Mouse (Mus musculus): Measurements from ENCODE around the gene Inha. TPM values are rescaled to one million over a fixed set of nuclear protein-coding genes. Genes with fewer than 3 reads are reported as not detected.

Inha gene
- total RNA-seq, 2 experiments from 2014 or later, result 42.4 to 42.8 TPM

DNA sequence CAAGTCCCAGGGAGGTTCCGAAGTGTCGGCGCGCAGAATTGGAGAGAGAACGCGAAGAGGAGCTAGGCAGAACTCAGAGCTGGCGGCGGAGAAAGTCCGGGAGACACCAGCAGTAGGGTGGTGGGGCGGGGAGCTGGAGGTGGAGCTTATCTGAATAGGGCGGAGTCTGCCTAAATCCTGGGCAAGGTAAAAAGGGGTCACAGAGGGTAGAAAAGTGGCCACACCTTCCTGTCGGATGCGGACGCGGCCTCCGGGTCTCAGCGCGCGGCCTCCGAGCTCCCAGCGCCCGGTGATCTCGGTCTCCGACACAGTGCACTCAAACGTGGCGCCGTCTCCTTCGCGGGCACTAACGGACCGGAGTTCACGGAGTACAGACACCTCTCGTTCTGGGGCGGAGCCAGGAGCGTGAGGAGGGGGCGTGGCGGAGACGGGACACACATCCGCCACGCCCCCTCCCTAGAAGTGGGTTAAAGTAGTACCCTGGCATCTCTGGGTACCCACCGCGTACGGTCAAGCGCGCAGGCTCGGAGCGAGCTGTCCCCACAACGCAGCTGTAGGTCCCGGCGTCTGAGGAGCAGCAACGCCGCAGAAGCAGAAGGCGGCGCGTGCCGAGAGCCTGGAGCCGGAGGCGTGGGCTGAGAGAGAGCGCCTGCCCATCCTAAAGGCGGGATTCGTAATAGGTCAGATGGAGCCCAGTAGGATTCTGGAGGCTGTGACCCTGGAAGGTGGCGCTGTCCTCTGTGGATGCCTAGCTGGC is 19.3 kb upstream of the Inha start:
- DNase-seq, result peak; percentile 76
- intact Hi-C loops (cut with DNase I), result no loop called here

DNA sequence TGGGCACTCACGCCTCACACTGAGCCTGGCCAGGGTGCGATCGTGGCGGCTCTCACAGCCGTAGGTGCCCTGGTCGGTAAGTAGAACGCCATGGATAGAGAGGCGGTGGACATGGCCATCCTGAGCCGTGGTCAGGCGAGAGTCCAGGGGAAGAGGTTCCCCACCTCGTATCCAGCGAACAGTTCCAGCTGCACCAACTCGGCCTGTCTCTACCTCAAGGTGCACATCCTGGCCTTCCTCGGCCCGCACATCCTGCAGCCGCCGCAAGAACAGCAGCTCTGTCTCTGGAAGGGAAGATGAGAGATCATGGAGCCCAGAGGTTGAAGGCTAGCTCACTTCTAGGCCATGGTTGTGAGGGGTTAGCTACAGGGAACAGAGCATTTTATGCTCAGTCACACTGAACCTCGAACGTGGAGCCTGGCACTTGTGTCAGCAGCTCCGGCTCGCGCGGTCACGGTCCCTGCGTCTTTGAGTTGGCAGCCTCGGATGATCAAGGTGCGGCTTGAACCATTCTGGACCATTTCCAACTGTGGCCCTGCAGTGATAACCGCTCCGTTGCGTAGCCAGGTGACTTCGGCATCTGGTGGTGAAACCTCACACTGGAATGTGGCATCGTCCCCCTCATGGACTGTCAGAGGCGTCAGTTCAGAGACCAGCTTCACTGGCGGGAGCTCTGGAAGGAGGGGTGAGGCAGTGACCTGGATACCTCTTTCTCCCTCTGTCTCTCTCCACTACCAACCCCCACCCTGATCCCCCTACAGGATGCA is 15.9 kb upstream of the Inha start:
- intact Hi-C loops (cut with DNase I), result no loop called here
- DNase-seq, result no peak

DNA sequence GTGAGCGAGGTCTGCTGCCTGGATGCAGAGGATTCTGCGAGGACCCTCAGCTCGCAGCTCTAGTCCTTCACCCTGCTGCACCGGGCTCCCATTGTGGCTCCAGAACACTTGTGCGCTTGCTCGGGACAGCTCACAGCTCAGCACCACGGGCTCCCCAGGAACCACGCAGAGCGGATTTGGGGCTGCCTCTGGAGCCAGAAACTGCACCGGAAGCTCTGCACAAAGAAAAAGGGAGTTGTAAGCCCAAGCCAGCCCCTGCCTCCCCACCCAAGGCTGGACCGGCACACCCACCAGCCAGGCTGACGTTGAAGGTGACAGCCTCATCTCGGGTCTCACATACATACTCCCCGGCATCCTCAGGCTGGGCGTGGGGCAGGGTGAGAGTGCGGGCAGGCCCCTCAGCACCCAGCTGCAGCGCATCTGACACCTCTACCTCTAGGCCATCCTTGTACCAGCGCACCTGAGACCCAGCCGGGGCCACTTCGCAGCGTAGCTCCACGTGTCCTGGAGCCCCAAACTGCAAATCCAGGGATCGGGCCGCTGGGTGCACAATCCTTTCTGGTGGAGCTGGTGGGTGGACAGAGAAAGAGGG is 14.2 kb upstream of the Inha start:
- no peak for DNase-seq
- intact Hi-C loops (cut with DNase I), result no loop called here

DNA sequence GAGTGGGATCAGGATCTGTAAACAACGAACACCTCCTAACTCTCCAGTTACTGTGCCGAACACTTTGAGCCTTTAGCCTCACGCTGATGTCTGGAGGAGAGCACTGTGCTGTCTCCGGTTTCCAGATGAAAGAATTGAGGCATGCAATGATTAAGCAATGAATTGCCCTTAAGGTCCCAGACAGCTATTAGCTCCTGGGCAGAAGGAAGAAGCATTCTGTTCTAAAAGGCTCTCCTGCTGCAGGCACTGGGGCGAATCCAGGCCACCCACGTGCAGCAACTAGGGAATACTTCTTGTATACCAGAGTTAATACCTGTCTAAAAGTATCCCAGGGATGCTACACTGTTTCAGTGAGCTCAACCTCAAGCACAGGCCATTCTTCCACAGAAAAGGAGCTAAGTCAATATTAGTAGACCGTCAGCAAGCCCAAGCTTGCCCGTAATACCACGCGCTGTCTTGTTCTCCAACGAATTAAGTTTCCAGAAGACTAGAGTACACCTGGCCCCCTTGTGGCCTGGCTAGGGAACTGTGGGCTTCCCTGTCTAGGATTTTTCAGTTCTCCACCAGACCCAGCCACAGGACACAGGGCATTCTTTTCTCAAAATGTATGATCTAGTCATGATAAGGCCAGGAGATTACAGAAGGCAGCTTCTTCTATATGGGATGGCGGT is 11.9 kb upstream of the Inha start:
- peak; percentile 51 for DNase-seq
- intact Hi-C loops (cut with DNase I), result no loop called here

DNA sequence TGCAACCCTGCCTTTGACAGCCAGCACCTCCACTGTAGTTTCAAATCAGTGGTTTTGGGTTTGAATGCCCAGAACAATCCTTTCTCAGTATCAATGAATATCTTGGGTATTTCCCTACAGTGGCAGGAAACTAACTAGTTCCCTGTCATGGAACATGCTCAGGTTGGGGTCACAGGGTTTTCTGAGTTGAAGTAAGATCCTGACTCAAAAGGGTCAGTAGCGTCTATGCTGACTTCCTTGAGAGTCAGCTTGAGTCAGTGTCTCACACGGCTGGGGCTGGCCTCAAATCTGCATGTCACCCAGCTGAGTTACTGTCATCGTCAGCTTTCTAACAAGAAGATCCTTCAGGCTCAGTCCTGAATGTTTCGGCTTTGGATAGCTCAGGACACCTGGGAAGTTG is 8.0 kb upstream of the Inha start:
- no peak for DNase-seq
- intact Hi-C loops (cut with DNase I), result no loop called here

DNA sequence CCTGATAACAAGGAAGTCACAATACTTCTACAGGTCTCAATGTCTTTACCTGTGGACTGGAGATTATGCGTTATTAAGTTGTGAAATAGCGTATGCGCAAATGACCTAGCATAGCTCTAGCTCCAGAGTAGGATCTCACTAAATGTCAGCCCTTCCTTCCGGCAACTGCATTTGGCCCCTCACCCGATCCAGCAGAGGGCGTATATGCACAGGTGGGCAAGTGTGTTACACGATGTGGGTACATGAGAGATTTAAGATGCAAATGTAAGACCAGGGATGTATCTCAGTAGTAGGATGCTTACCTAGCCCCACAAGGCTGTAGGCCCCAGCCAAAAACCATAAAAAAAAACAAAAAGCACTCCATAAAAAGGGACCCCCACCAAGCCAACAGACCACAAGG is 7.4 kb upstream of the Inha start:
- DNase-seq, result no peak
- intact Hi-C loops (cut with DNase I), result no loop called here

DNA sequence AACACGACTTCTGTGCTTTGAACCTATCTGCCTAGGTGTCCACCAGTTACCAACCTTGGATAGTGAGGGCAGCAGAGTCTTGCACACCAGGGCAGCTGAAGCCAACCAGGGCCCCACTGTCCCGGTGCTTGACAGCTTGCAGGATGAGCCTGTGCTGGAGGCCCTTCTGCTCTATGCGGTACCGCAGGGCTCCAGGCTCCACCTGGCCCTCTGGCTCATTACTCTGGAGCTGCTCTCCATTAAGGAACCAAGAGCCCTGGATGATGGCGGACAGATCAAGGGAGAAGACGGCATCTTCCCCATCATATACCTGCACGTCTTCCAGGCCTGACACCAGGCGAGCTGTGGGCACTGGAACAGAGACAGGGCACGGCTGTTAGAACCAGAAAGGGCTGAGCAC is 5.0 kb upstream of the Inha start:
- no peak for DNase-seq

DNA sequence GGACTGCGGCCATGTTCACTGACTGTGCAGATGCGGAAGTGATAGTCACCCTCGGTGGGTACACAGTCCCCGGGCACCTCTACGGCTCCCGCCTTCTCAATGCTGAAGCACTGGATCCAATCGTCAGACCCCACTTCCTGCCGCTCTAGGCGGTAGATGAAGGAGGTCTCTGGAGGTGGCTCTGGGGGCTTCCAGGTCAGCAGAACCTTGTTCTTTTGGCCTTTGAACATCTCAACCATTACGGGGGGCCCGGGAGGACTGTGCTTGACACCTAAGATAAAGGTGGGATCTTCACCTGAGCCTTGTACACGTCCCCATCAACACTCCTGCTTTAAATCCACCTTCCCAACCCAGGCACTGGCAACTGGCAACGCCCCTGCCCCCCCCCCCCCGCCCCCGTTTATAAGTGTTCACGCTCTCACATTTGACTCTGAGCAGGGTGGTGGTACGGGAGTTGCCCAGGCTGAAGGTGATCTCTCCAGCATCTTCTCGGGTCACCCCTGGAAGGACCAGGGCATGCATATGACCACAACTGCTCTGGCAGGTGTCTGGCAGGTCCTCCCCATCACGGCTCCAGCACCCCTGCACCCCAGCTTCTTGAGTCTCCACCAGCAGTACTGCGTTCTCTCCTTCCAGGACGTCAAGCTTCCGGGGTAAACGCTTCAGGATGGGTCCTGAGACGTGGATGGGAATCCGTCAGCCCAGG is 3.8 kb upstream of the Inha start:
- no peak for DNase-seq
- intact Hi-C loops (cut with DNase I), result loop anchor here (10.0 kb wide), 1 partner anchor 52 kb away; no protein-coding TSS in a partner anchor

More for the DNA sequence above, 5.0 kb upstream of the Inha start:
- intact Hi-C loops (cut with DNase I), result loop anchor here (10.0 kb wide), 1 partner anchor 53 kb away; no protein-coding TSS in a partner anchor

DNA sequence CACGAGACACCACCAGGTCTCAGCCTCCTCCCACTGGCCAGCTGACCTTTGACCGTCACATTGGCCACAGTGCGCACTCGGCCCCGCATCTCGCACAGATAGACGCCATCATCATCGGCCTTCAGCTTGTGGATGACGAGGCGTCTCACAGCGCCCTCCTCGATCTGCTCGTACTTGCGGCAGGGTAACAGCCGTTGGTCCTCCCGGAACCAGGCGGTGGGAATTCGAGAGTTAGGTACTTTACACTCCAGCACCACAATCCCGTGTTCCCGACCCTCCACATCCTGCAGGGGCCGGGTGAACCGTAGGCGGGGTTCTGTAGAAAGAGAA is 3.3 kb upstream of the Inha start:
- intact Hi-C loops (cut with DNase I), result loop anchor here (10.0 kb wide), 1 partner anchor 51 kb away; no protein-coding TSS in a partner anchor
- DNase-seq, result no peak

DNA sequence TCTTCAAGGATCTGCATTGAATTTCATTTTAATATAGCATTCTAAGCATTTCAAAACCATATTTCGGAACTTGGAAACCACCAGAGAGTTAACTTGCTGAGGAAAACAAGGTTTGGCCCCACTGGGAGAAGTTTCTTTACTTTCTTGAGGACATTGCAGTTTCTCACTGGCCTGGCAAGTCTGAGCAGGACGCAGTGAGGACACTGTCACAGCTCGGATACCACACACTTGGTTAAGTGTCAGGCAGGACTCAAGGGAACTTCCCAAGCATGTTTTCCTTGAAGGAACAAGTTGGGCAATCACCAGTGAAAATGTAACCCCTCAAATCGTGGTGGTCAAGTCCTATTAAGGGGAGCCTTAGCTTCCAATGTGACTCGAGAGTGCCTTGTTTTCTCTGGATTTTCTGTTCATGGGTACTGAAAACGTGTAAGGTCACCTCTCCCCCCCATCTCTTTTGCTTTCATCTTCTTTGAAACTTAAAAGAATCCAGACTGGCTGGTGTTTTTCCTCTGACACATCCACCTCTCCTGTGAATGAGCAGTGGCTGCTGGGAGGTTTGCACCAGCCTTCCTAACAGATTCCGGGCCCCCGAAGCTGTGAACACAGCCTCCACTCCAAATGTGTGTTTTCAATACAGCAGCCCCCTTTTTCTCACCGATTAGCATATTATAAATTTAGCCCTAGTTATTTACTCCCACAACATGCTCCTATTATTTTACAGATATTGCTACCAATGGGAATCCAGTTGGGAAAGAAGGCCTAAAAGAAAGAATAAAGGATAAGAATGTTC is 2.4 kb upstream of the Inha start:
- no peak for DNase-seq
- intact Hi-C loops (cut with DNase I), result loop anchor here (10.0 kb wide), 1 partner anchor 50 kb away; no protein-coding TSS in a partner anchor

DNA sequence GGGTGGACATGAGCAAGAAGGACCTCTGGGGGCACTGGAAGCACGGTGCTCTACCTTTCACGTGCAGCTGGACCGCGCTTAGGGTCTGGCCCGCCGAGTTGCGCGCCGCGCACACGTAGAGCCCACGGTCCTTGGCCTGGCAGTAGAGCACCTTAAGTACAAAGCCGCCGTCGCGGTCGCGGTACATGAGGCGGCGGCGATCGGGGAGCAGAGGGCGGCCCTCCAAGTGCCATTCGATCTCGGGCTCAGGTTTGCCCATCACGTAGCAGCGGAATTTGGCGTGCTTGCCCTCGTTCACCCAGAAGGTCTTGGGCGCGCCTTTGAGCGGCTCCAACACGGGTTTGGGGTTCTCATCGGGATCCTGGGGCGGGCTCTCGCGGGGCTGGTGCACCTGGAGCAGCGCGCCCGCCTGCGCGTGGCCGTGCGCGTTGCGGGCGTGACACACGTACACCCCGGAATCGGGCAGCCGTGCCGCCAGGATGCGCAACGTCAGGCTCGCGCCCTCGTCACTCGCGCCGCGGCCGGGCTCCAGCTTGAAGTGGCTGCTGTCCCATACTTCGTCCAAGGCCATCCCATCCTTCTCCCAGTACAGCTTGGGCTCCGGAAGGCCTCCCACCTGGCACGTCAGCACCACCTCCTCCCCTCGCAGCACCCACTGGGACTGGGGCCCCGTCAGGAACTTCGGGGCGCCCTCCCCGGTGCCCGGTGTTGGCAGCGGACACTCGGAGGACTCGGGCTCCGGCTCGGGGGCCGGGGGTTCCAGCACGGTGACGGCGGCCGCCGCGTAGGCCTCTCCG is 1.5 kb upstream of the Inha start:
- peak; percentile 73 for DNase-seq
- intact Hi-C loops (cut with DNase I), result loop anchor here (10.0 kb wide), 1 partner anchor 49 kb away; no protein-coding TSS in a partner anchor

DNA sequence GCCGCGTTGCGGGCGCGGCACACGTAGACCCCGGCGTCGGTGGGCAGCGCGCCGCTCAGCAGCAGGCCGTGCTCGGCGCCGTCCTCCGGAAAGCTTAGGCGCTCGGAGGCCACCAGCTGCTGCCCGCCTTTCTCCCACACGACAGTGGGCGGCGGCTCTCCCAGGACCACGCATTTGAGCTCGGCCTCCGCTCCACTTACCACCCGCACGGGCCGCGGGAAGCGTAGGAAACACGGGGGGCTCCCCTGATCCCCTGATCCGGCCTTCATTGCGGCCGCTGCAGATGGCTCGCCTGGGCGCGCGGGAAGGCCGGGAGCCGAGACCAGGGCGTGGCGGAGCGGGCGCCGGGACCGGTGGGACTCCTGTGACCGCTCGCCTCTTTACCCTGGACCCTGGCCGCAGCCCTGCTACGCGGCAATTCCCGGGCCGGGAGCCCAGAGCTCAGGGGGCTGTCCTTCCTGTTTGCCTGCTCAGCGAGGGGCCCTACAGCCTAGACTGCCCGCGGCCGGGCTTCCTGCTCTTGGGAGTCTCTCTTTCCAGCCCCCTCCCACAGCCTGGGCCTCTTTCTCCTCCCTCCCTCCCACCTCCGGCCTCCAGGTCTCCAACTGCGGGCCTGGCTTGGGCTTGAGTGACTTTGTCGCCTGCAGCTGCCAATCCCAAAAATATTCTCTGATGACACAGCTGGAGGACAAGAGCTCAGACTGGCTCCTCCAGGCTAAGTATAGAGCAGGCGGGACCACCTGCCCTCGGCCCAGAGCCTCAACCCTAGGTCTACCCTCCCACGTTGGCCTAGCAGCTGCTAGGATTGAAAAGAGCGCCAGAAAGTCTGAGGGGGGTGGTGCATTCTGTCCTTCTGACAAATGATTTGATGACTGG is 683 bp upstream of the Inha start, which contains the start of gene Obsl1:
Gene Obsl1, minus strand, starts transcription at position 497 of the 876 bp plus-strand sequence.
- intact Hi-C loops (cut with DNase I), result loop anchor here (10.0 kb wide), 1 partner anchor 49 kb away; no protein-coding TSS in a partner anchor
- peak; percentile 72 for DNase-seq

DNA sequence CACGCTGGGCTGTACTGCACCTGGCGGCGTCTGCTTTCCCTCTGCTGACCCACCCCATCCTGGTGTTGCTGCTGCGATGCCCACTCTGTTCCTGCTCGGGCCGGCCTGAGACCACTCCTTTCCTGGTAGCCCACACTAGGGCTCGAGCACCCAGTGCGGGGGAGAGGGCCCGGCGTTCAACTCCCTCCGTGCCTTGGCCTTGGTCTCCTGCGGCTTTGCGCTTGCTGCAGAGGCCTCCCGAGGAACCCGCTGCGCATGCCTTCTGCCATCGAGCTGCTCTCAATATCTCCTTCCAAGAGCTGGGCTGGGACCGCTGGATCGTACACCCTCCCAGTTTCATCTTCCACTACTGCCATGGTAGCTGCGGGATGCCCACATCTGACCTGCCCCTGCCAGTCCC is 2.7 kb downstream of the Inha start:
- intact Hi-C loops (cut with DNase I), result loop anchor here (10.0 kb wide), 1 partner anchor 45 kb away; no protein-coding TSS in a partner anchor
- no peak for DNase-seq

DNA sequence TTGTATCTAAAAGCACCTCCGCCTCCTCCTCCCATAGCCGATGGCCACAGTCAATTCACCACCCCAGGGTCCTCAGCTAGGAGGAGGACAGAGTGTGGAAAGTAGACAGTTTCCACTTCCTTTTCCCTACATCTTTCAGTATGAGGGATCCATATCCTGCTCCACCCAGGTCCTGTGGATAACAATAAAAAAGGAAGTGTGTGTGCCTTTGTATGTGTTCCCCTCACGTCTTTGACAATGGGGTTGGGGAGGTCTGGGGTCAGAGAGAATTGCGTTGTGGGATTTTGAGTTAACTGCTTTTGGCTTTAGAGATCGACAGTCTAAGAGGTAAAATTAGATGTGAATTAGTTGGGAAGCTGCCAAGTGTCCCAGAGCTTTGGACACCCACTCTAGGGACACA is 3.3 kb downstream of the Inha start:
- DNase-seq, result no peak
- intact Hi-C loops (cut with DNase I), result no loop called here

DNA sequence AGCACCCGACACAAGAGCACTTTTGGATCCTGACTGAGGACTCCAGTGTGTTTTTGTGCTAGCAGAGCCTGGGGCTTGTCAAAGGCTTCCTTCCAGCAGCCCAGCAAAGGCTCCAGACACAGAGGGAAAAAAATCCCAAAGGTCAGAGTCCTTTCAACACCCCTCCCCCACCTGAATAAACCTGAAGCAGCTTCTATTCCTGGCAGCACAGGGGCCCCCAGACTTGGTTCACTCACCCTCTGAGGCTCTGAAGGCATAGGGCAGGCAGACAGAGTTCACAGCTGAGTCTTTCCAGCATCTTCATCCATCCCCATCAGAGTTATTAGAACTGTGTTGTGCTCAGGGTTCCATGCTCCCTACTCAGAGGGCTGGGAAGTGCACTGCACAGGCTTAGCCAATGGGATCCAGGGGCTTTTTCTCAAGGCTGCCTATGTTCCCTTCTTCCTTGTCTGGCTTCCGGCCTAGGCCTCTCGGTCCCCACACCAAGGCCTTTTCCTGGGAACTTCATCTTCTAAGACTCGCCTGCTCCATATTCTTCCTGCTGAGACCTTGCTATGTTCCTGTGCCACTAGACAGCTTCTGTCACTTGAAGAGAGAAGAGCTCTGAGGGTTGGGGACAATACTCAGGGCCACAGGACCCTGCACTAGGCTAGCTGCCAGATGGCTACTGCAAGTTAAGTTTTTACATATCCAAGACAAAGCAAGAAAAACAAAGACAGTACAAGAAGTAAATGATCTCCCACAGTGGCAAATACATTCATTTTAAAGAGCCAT is 4.7 kb downstream of the Inha start:
- intact Hi-C loops (cut with DNase I), result no loop called here
- no peak for DNase-seq

DNA sequence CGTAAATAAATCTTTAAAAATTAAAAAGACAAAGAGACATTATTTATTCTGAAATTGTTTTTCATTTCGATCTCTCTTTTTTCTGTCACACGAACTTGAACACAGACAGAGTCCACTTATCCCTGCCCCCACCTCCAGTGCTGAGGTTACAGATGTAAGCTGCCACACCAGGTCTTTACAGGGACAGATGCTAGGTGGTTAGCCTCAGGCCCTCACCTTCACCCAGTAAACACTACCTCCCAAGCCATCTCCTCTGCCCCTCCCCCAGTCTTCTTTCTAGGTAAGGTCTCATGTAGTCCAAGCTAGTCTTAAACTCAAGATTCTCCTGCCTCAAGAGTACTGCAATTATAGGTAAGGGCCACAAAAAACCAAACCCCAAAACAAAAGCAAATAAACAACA is 5.7 kb downstream of the Inha start:
- intact Hi-C loops (cut with DNase I), result no loop called here
- DNase-seq, result no peak

Measured in left cerebral cortex, postnatal 4 days (tissue).